Mouse (Mus musculus) limb, embryonic 15.5 days (tissue): ENCODE data around the gene Oxsr1. TPM values are rescaled to one million over a fixed set of nuclear protein-coding genes. Genes with fewer than 3 reads are reported as not detected.
"Not testable (repeated sequence)": the region's sequence is repeated elsewhere in the genome, so short reads cannot be mapped to it uniquely, and the experiment has no call there.

Experiments used
- ATAC-seq: fragments of 200-750 bp; cut with Nextera tagmentation; 2 replicates; pipeline ENCODE4 v1.8.0; 2017; ENCODE audit warnings: low read depth, moderate TSS enrichment; ENCODE audit not compliant: insufficient number of reproducible peaks, low FRiP score, low TSS enrichment
- H3K27ac ChIP-seq: fragments of 300-500 bp; sonication (generic); 2 replicates; pipeline ENCODE4 v1.5.1; 2015; ENCODE audit warnings: moderate library complexity, mild to moderate bottlenecking, inconsistent platforms
- H3K27me3 ChIP-seq: fragments of 300-500 bp; sonication (generic); 2 replicates; pipeline ENCODE4 v1.6.1; 2015; ENCODE audit warnings: inconsistent platforms
- H3K36me3 ChIP-seq: fragments of 300-500 bp; sonication (generic); 2 replicates; pipeline ENCODE4 v1.6.1; 2015; ENCODE audit warnings: inconsistent platforms
- H3K4me1 ChIP-seq: fragments of 300-500 bp; sonication (generic); 2 replicates; pipeline ENCODE4 v1.6.1; 2015; ENCODE audit warnings: inconsistent platforms
- H3K4me2 ChIP-seq: fragments of 300-500 bp; sonication (generic); 2 replicates; pipeline ENCODE4 v1.6.1; 2015; ENCODE audit warnings: mild to moderate bottlenecking, inconsistent platforms
- H3K4me3 ChIP-seq: fragments of 300-500 bp; sonication (generic); 2 replicates; pipeline ENCODE4 v1.5.1; 2015; ENCODE audit warnings: mild to moderate bottlenecking, inconsistent platforms
- H3K9ac ChIP-seq: fragments of 300-500 bp; sonication (generic); 2 replicates; pipeline ENCODE4 v1.6.1; 2015; ENCODE audit warnings: inconsistent platforms
- H3K9me3 ChIP-seq: fragments of 300-500 bp; sonication (generic); 2 replicates; pipeline ENCODE4 v1.6.1; 2016; ENCODE audit warnings: inconsistent platforms
- WGBS: fragments of 180-500 bp; shearing (Covaris S2); methylation state at CpG from one replicate; pipeline ENCODE4 v1.1.7; 2015; 5-methylcytosine and 5-hydroxymethylcytosine counted together
- polyA plus RNA-seq: library from polyadenylated mRNA; unstranded; fragments of >200 nt; fragmentation: Nextera tagmentation; extraction: Ambion mirVana; gene quantifications from 2 replicates; pipeline ENCODE4 v1.2.1, GENCODE M21; 2015

Gene Oxsr1
- polyA plus RNA-seq, 1 experiment from 2014 or later: 11.5 TPM

DNA sequence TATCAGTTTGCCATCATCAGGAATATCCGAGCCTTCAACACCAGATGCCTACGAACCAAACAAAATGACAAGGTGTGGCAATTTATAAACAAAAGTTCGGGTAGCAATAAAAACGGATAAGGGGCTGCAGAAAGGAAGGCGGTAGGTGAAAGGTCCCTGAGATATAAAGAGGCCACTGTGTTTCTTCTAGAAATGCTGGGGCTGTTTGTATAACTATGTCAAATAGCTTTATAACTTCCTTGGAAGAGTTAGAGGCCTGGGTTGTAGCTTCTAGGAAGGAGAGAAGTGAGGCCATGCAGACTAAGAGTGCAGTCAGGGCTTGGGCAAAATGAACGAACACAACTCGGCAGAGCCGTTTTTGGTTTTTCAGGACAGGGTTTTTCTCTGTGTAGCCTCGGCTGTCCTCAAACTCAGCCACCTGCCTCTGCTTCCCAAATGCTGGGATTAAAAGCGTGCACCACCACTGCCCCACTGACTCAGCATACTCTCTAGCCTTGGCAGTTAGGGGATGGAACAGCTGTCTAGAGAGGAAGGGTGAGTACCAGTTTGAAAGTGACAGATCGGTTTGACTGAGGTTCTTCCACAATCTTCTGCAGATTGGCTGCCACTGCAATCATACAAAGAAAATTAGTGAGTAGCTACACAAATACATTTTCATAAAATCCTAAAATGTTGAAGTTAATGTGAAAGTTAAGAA lies 80.9 kb downstream of the Oxsr1 start:
- Histone ChIP-seq H3K4me2 (no peak overlapping the region), H3K9ac (no peak overlapping the region), H3K36me3 (peaks cover 32% of the 10 kb centered on the region), H3K4me1 (no peaks in the 10 kb centered on the region), H3K27me3 (no peaks in the 10 kb centered on the region), H3K4me3 (no peak overlapping the region), H3K9me3 (no peaks in the 10 kb centered on the region), H3K27ac (no peak overlapping the region)
- no peak for ATAC-seq
- WGBS: 75% methylated on average over 11 of the region's 11 CpGs

- Histone ChIP-seq H3K9me3 (no peaks in the 10 kb centered on the region), H3K9ac (no peak overlapping the region), H3K4me3 (no peak overlapping the region), H3K4me2 (no peak overlapping the region), H3K27ac (no peak overlapping the region), H3K27me3 (no peaks in the 10 kb centered on the region), H3K4me1 (no peaks in the 10 kb centered on the region), H3K36me3 (peaks cover 29% of the 10 kb centered on the region)
- ATAC-seq: no peak
- 85% methylated on average over 10 of the region's 10 CpGs for WGBS
Observed at GRCm38 (mm10) chr9:119240286-119240997, 81.8 kb downstream of the Oxsr1 start.

DNA sequence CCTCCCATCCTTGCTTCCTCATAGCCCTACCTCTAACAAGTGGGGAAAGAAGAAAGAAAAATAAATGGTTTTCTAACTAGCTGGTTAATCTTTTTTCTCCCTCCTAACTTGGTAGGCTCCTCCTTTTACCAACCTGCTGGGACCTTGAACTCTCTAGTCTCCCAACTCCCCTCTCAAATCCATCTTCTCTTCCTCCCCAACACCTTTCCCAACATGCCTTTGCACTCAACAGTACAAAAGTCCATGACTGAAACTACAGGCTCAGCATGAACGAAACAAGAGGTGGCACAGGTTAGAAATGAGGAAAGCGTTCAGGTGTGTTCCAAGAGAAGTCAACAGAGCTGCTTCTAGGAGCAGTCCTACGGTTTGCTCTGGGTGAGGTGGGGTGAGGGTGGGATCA lies 83.0 kb downstream of the Oxsr1 start:
- no peak for ATAC-seq
- no peak overlapping the region for H3K9ac ChIP-seq
- no peak overlapping the region for H3K4me3 ChIP-seq
- 98% methylated on average over 3 of the region's 3 CpGs for WGBS
- no peaks in the 10 kb centered on the region for H3K9me3 ChIP-seq
- H3K27me3 ChIP-seq: no peaks in the 10 kb centered on the region
- no peak overlapping the region for H3K27ac ChIP-seq
- no peaks in the 10 kb centered on the region for H3K4me1 ChIP-seq
- H3K4me2 ChIP-seq: no peak overlapping the region
- H3K36me3 ChIP-seq: peaks cover 23% of the 10 kb centered on the region

- Histone ChIP-seq H3K4me1 (no peaks in the 10 kb centered on the region), H3K27ac (no peak overlapping the region), H3K36me3 (peaks cover 18% of the 10 kb centered on the region), H3K9me3 (no peaks in the 10 kb centered on the region), H3K4me3 (no peak overlapping the region), H3K27me3 (no peaks in the 10 kb centered on the region), H3K9ac (no peak overlapping the region), H3K4me2 (no peak overlapping the region)
- WGBS: 86% methylated on average over 4 of the region's 4 CpGs
- no peak for ATAC-seq
Observed at GRCm38 (mm10) chr9:119238796-119239195, 83.4 kb downstream of the Oxsr1 start.

GRCm38 (mm10) chr9:119231552-119231951 lies 90.7 kb downstream of the Oxsr1 start:
- ATAC-seq: no peak
- Histone ChIP-seq H3K4me3 (no peak overlapping the region), H3K36me3 (peaks cover 2% of the 10 kb centered on the region; the same call in 1 of the 2 replicates), H3K9ac (no peak overlapping the region), H3K4me2 (no peak overlapping the region), H3K9me3 (no peaks in the 10 kb centered on the region), H3K27me3 (no peaks in the 10 kb centered on the region), H3K4me1 (no peaks in the 10 kb centered on the region), H3K27ac (no peak overlapping the region)
- 95% methylated on average over 7 of the region's 7 CpGs for WGBS

- Histone ChIP-seq H3K27me3 (no peaks in the 10 kb centered on the region), H3K9ac (no peak overlapping the region), H3K4me3 (no peak overlapping the region), H3K9me3 (no peaks in the 10 kb centered on the region), H3K36me3 (peaks cover 2% of the 10 kb centered on the region; the same call in 1 of the 2 replicates), H3K4me2 (no peak overlapping the region), H3K27ac (no peak overlapping the region), H3K4me1 (no peaks in the 10 kb centered on the region)
- no peak for ATAC-seq
- WGBS: 85% methylated on average over 2 of the region's 2 CpGs
Observed at GRCm38 (mm10) chr9:119230829-119231228, 91.4 kb downstream of the Oxsr1 start.

GRCm38 (mm10) chr9:119220249-119220648 lies 102.0 kb downstream of the Oxsr1 start:
- H3K4me3 ChIP-seq: no peak overlapping the region
- ATAC-seq: no peak
- H3K36me3 ChIP-seq: peaks cover 14% of the 10 kb centered on the region
- 89% methylated on average over 4 of the region's 4 CpGs for WGBS
- H3K4me1 ChIP-seq: no peaks in the 10 kb centered on the region
- H3K27ac ChIP-seq: no peak overlapping the region
- 0 out of 2 replicates have a peak, but pooled peaks cover 3% of the 10 kb centered on the region for H3K9me3 ChIP-seq
- no peak overlapping the region for H3K9ac ChIP-seq
- no peaks in the 10 kb centered on the region for H3K27me3 ChIP-seq
- no peak overlapping the region for H3K4me2 ChIP-seq

DNA sequence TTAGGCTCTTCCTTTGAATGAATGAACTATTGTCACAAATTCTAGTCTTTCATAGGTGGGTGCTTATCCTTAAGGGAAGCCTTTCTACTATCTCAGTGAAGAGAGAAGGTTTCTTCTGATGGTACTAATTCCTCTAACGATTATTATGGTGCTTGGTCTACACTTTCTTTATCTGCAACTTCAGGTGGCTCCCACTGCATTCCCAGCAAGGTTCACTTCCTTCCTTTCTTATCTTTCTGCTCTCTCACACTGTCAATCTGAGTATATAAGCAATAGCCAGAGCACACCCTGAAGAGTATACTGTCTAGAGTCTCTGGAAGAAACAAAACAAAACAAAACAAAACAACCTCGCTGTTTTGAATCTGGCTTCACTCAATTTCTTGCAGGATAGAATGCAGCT lies 102.6 kb downstream of the Oxsr1 start:
- no peak overlapping the region for H3K4me3 ChIP-seq
- 80% methylated on average over 2 of the region's 2 CpGs for WGBS
- H3K4me2 ChIP-seq: no peak overlapping the region
- no peaks in the 10 kb centered on the region for H3K27me3 ChIP-seq
- H3K9ac ChIP-seq: no peak overlapping the region
- H3K36me3 ChIP-seq: peaks cover 11% of the 10 kb centered on the region
- H3K9me3 ChIP-seq: 0 out of 2 replicates have a peak, but pooled peaks cover 3% of the 10 kb centered on the region
- no peaks in the 10 kb centered on the region for H3K4me1 ChIP-seq
- ATAC-seq: no peak
- H3K27ac ChIP-seq: no peak overlapping the region

DNA sequence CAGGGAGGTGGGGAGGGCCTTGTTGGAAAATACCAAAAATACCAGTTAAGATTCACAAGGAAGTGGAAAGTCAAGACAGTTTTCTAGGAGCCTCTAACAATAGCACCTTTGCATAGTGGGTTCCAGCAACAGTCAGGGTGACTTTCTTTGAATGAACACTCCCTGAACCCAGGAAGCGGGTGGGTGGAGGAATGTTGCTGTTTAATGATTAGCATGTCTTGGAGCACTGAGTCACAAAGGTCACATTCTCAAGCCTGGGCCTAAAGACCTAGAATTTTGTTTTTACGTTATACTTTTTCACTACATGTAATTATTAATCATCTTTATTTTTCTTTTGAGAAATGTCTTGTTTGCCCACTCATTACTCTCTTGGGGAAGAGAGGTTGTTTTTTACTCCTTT lies 106.9 kb downstream of the Oxsr1 start:
- not testable (repeated sequence) for ATAC-seq, H3K9ac ChIP-seq, H3K36me3 ChIP-seq, H3K4me1 ChIP-seq, H3K9me3 ChIP-seq, H3K4me2 ChIP-seq, H3K27me3 ChIP-seq, H3K27ac ChIP-seq, H3K4me3 ChIP-seq
- WGBS: 86% methylated on average over 2 of the region's 2 CpGs

- Histone ChIP-seq H3K27me3 (no peaks in the 10 kb centered on the region), H3K36me3 (no peaks in the 10 kb centered on the region), H3K9ac (no peak overlapping the region), H3K4me3 (no peak overlapping the region), H3K4me1 (no peaks in the 10 kb centered on the region), H3K9me3 (no peaks in the 10 kb centered on the region), H3K4me2 (no peak overlapping the region), H3K27ac (no peak overlapping the region)
- ATAC-seq: no peak
- WGBS: 83% methylated on average over 6 of the region's 6 CpGs
Observed at GRCm38 (mm10) chr9:119214601-119215000, 107.6 kb downstream of the Oxsr1 start.

DNA sequence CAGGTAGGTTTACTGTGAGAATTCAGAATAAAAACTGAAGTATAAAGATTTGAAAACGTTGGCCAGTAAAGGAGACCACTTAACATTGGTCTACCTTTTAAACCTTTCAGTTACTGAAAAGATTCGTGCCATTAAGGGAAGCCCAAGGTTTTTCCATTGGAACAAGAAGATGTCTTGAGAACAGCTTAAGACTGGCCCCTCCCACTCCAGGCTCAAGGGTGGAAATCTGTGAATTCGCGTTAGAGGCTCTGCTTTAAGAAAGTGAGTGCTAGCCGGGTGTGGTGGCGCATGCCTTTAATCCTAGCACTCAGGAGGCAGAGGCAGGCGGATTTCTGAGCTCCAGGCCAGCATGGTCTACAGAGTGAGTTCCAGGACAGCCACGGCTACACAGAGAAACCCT lies 109.2 kb downstream of the Oxsr1 start:
- 78% methylated on average over 8 of the region's 8 CpGs for WGBS
- no peak overlapping the region for H3K9ac ChIP-seq
- ATAC-seq: no peak
- no peak overlapping the region for H3K4me2 ChIP-seq
- H3K4me3 ChIP-seq: no peak overlapping the region
- H3K36me3 ChIP-seq: no peaks in the 10 kb centered on the region
- H3K4me1 ChIP-seq: no peaks in the 10 kb centered on the region
- H3K27ac ChIP-seq: no peak overlapping the region
- no peaks in the 10 kb centered on the region for H3K9me3 ChIP-seq
- H3K27me3 ChIP-seq: no peaks in the 10 kb centered on the region

DNA sequence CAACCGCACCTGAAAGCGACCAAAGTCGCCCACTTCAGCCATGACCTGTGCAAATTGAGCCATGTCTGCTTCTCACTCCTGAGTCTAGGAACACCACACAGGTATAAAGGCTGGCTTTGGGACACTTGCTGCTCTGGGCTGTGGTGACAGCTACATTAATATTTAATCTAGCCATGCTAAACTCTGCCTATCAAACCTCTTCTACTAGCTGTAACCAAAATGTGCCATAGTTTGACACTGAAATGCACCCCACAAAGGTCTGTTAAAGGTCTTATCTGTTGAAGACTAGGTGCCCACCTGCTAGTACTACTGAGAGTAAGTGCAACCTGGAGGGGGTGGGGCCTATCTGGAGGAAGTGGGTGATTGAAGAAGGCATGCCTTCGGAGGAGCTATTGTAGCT lies 113.2 kb downstream of the Oxsr1 start, which contains the start of gene Slc22a13:
Gene Slc22a13 (minus strand): TSS at position 101 of the 400 bp plus-strand sequence.
- Histone ChIP-seq H3K27ac (no peak within 1 kb of the TSS), H3K4me1 (no peaks in the 10 kb centered on the region), H3K9ac (no peak within 1 kb of the TSS), H3K36me3 (no peaks in the 10 kb centered on the region), H3K27me3 (no peaks in the 10 kb centered on the region), H3K9me3 (no peaks in the 10 kb centered on the region), H3K4me3 (no peak within 1 kb of the TSS), H3K4me2 (no peak within 1 kb of the TSS)
- no peak for ATAC-seq
- 96% methylated on average over 4 of the region's 4 CpGs for WGBS
